Mouse (Mus musculus) lung, postnatal 10 days (tissue): ENCODE results near the gene Mcm3ap.

Experiments used
- DNase-seq: peaks from one replicate; pipeline ENCODE4 v3.0.0; 2021

Gene Mcm3ap

DNA sequence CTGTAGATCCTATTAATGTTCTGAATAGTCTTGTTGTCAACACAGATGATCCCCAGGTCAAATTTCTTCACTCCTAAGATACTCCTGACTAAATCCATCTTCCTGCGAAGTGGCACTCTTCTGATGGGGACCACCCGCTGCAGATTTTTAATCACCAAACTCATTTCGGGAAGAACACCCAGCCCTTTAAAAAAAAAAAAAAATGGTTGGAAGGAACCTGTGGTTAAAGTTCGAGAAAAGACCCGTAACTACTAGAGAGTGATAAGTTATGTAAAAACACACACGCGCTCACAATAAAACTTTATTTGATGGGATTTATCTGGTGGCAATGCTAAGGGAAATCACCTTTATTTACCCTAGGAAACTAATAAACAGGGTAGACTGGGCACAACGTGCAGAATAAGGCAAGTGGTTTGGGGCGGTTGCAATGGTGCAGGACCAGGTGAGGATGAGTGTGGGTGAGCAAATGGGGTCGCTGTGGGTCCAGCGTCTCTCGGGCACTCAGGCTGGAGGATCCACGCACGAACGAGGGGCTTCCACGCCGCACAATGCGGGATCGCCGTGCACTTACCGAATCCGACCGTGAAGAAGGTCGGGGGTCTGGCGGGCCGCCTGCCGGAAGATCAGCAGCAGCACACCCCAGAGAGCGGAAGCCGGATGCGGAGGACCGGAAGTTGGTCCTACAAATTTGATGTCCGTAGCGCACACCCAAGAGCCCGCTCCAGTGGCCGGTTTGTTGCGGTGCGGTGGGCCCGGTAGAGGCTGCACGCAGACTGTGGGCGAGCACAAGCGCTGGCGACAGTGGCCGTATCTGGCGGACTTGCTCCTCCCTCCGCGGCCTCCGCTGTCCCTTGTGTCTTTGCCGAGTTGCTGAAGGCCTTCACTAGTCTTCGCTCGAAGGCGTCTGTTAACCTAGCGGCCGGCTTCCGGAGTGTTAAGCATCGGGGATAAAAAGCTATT is at the start of gene Mcm3ap, which contains the start of gene Ybey:
Gene Mcm3ap (plus strand): TSS at position 725 of the 960 bp plus-strand sequence.
Gene Ybey (minus strand): TSS at position 912 of the 960 bp plus-strand sequence.
- DNase-seq: peak; percentile 92

GRCm38 (mm10) chr10:76425674-76426073 is 43.1 kb upstream of the Mcm3ap start:
- no peak for DNase-seq

DNA sequence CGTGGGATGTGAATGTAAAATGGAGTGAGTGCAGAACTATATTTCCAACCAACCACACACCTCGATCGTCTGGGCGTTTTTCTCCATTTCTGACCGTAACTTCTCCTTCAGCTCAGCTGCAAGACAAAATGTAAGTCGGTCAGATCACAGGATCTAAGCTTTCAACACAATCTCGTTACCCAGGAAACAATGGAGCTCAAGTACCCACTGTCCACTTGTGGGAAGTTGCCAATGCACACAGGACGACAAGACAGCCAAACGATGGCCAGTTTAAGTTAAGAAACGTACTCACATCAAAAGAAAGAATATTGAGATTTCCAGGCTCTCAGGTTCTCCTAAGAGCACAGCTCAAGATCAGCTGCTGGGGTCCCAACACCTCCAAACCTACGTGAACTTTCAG is 34.8 kb upstream of the Mcm3ap start:
- DNase-seq: no peak

GRCm38 (mm10) chr10:76439107-76439890 is 29.4 kb upstream of the Mcm3ap start:
- DNase-seq: peak; percentile 25

DNA sequence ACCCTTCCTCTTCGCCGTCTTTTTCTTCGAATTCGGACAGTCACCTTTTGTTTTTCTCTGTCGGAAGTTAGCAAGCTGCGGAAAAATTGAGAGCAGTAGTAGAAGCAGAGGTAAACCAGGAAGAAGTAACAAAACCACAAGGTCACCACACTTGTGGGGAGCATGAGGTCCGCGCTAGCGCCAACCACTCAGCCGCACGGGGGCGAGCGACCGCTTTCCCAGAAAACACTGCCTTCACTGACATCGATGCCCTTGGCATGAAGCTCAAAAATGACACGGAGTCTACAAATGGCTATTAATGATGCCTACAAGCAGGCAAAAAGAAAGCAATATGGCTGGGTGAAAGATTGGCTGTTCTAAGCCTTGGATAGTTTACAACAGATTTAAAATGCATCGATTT is 28.4 kb upstream of the Mcm3ap start, which contains the start of gene AC141477.1:
Gene AC141477.1 (minus strand): TSS at position 164 of the 400 bp plus-strand sequence.
- DNase-seq: no peak

DNA sequence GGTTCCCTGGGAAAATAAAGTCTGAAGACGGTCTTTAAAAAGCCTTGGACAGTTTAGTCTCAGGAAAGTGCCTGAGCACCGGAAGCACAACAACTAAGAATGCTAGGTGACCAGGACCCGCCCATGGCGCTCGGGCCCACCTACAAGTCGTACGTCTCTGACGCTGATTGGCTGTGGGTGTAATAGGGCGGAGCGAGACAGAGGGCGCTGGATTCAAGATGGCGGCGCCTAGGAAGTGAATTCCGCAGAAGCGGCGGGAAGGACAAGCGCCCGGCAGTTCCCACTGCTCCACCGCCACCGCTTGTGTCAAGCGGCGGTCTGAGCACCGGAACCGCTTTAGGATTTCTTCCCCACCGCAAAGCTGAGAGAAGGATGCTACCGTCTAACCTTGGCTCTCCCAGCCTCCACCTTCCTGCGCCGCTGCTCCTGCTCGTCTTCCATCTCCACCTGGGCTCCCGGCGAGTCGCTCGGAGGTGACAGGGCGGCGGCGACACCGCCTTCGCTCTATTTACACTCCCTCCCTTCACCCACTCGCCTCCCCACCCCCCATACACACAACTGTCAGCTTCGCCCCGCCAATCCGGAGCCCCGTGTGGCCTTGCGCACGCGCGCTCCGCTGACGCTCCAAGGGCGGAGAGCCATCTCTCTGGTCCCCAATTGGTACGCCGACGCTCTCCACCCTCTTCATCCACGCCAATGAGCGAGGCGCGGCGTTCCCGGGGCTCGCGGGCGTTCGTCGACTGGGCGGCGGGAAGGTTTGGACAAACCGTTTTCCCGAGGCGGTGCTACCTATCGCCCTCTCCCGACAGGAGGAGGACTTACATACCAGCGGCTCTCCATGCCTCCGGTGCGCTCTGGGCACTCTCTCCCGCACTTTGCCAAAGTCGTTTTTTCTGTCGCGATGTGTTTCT is 26.3 kb upstream of the Mcm3ap start, which contains the start of gene Pcnt:
Gene Pcnt (minus strand): TSS at position 609 of the 911 bp plus-strand sequence.
- peak; percentile 99 for DNase-seq

GRCm38 (mm10) chr10:76445996-76446681 is 22.6 kb upstream of the Mcm3ap start:
- DNase-seq: peak; percentile 75

DNA sequence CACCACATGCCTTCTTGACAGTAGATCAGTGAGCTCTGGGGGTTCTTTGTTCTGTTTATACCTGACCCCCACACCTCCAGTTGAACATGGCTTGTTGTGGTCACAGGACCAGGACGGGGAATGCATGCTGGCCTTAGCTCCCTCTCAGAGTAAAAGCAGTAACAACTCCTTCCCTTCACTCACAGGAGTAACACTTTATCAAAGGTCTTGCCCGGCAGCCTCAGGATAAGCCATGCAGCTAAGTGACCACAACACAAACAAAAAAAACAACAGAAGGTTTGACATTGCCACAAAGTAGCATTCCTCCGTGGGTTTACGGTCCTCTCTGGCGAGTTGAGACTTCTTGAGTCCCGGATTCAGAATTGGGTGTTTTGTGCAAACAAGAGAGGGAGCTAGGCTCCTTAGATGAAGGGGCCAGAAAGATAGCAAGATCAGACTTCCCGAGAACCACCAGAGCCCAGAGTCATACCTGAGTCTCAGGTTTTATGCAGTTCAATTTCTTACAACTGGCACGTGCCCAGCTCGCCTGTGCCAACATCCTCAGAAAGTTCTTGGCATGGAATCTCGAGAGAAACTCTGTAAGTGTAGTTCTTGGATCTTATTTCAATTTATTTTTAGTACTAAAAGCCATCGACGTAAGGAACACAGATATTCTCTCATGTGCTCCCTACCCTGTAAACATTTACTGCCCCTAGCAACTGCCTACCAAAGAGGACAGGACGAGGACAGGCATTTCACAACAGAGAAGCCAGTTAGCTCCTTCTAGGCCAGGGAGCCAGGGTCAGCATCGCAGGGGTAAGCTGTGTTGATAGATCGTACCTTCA is 21.1 kb upstream of the Mcm3ap start:
- DNase-seq: peak; percentile 75

GRCm38 (mm10) chr10:76448851-76449250 is 19.9 kb upstream of the Mcm3ap start, which contains the start of gene 2610028H24Rik:
TSS of gene 2610028H24Rik (plus strand) at chr10:76449081.
- no peak for DNase-seq

GRCm38 (mm10) chr10:76455289-76455688 is 13.4 kb upstream of the Mcm3ap start:
- DNase-seq: peak; percentile 73

- DNase-seq: no peak
Measured at GRCm38 (mm10) chr10:76461255-76461654, 7.5 kb upstream of the Mcm3ap start.

- no peak for DNase-seq
Measured at GRCm38 (mm10) chr10:76462312-76462711, 6.4 kb upstream of the Mcm3ap start.

DNA sequence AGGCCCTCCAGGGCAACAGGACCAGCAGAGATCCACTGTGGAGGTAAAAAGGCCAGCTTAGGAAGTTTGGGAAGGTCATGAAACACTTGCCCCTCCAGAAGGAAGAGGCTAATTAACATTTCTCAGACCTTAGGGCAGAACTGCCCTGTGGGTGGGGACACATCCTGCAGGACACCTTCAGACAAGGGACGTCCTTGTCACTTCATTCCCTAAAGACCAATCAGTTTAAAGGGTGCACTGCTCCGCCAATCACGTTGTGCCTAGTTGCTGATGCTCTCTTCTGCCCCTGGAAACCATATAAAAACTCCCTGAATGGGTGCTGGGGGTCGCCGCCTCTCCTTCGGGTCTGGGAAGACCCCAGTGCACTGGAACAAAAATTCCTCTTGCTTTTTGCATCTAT is 6.0 kb upstream of the Mcm3ap start:
- DNase-seq: no peak

DNA sequence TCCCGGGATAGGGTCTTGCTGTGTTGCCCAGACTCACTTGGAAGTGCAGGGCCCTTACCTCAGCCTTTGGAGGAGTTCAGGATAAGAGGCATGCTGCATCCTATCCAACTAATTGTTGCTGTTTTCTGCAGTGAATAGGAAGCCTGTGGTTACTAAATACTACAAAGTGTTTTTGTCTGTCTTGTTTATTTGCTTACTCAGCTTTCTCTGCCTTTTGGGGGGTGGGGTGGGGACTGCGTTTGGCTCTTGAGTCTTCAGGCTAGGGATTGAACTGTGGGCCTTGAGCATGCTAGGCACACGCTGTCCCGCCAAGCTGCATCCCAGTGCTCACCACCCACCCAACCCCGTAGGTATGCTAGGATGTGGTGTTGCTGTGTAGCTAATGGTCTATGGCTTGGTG is 5.0 kb downstream of the Mcm3ap start:
- DNase-seq: no peak

DNA sequence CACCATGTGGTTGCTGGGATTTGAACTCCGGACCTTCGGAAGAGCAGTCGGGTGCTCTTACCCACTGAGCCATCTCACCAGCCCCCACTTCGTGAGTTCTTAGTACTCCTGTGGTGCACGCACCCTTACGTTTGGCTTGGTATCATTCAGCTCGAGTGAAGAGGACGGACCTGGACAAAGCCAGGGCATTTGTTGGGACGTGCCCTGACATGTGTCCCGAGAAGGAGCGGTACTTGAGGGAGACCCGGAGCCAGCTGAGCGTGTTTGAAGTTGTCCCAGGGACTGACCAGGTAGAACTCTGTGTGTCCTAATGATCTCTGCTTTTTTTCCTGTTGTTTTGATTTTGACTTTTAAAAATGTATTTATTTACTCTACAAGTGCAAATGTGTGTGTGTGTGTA is 12.1 kb downstream of the Mcm3ap start:
- no peak for DNase-seq

GRCm38 (mm10) chr10:76481480-76481879 is 12.8 kb downstream of the Mcm3ap start:
- DNase-seq: no peak

- no peak for DNase-seq
Measured at GRCm38 (mm10) chr10:76486302-76486701, 17.6 kb downstream of the Mcm3ap start.

DNA sequence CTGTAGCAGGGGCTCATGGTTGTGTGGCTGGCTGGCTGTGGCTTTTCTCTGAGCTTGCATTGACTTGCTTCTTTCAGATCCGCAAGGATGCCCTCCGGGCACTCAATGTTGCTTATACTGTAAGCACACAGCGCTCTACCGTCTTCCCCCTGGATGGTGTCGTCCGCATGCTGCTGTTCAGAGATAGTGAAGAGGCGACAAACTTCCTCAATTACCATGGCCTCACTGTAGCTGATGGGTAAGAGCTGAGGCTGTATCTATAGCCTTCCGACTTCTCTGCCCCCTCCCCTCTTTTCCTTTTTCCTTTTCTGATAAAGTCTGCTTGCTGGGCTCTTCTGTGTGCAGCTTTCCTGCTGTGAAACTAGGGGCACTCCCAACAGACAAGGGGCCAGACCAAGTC is 19.5 kb downstream of the Mcm3ap start:
- DNase-seq: no peak

GRCm38 (mm10) chr10:76489205-76489604 is 20.5 kb downstream of the Mcm3ap start:
- no peak for DNase-seq

DNA sequence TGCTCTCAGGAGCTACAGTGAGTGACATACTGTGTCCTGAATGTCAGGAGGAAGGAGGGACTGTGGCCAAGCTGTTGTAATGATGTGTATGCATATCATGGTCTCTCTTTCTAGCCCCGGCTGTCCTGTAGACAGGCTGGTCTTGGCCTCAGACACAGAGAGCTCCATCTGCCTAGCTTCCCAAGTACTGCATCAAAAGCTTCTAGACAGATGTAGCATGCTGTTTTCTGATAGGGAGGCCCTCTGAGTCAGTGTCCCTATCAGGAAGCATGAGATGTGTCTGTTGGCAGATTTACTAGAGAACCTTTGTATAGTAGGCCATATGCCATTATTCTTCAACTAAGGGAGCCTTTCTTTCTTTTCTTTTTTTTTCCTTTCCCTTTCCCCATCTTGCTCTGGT is 24.8 kb downstream of the Mcm3ap start:
- peak; percentile 12 for DNase-seq

DNA sequence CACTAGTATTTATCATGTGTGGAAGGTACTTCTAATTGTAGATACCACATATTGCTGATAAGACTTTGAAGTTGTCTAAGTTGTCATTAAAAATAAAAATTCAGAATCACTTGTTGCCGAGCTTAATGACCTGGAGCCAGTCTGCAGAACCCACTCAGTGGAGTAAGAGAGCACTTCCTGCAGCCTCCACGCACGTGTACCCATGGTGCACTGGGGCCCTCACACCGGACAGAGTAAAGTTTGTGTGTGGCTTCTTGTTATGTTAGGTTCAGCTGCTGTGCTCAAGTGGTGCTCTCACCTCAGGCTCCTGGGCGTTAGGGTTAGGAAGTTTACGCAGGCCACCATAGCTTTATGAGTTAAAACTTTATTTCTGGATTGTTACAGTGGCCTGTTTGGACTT is 26.8 kb downstream of the Mcm3ap start:
- no peak for DNase-seq
